Mouse (Mus musculus) limb, embryonic 12.5 days (tissue): ENCODE results near the gene Zbtb20. TPM values are rescaled to one million over a fixed set of nuclear protein-coding genes. Genes with fewer than 3 reads are reported as not detected.

Experiments used
- ATAC-seq: fragments of 200-750 bp; cut with Nextera tagmentation; 2 replicates; pipeline ENCODE4 v1.8.0; 2017; ENCODE audit warnings: low read depth, moderate TSS enrichment; ENCODE audit not compliant: insufficient number of reproducible peaks, insufficient read depth, low FRiP score, low TSS enrichment
- H3K27ac ChIP-seq: fragments of 300-500 bp; sonication (generic); 2 replicates; pipeline ENCODE4 v1.5.1; 2016; ENCODE audit warnings: mild to moderate bottlenecking, moderate library complexity
- H3K27me3 ChIP-seq: fragments of 300-500 bp; sonication (generic); 2 replicates; pipeline ENCODE4 v1.6.1; 2016; ENCODE audit warnings: mild to moderate bottlenecking, moderate library complexity
- H3K36me3 ChIP-seq: fragments of 300-500 bp; sonication (generic); 2 replicates; pipeline ENCODE4 v1.6.1; 2016; ENCODE audit warnings: mild to moderate bottlenecking, moderate library complexity
- H3K4me1 ChIP-seq: fragments of 300-500 bp; sonication (generic); replicated peaks from 2 replicates; pipeline ENCODE4 v1.6.1; 2016
- H3K4me2 ChIP-seq: fragments of 300-500 bp; sonication (generic); 2 replicates; pipeline ENCODE4 v1.6.1; 2016; ENCODE audit warnings: mild to moderate bottlenecking, moderate library complexity
- H3K4me3 ChIP-seq: fragments of 300-500 bp; sonication (generic); replicated peaks from 2 replicates; pipeline ENCODE4 v1.5.1; 2016; ENCODE audit warnings: mild to moderate bottlenecking
- H3K9ac ChIP-seq: fragments of 300-500 bp; sonication (generic); replicated peaks from 2 replicates; pipeline ENCODE4 v1.6.1; 2016; ENCODE audit warnings: mild to moderate bottlenecking, moderate library complexity
- H3K9me3 ChIP-seq: fragments of 300-500 bp; sonication (generic); 2 replicates; pipeline ENCODE4 v1.6.1; 2016; ENCODE audit warnings: mild to moderate bottlenecking, moderate library complexity
- WGBS: fragments of 180-500 bp; shearing (Covaris S2); methylation state at CpG from one replicate; pipeline ENCODE4 v1.1.7; 2016; 5-methylcytosine and 5-hydroxymethylcytosine counted together
- polyA plus RNA-seq: library from polyadenylated mRNA; unstranded; fragments of >200 nt; fragmentation: Nextera tagmentation; extraction: Ambion mirVana; gene quantifications from 2 replicates; pipeline ENCODE4 v1.2.1, GENCODE M21; 2016

Zbtb20 gene
- polyA plus RNA-seq, 1 experiment from 2014 or later = 18.8 TPM

GRCm38 (mm10) chr16:43623315-43624000 lies 747.8 kb downstream of the Zbtb20 start:
- Histone ChIP-seq H3K9me3 (no peaks in the 10 kb centered on the region), H3K4me3 (no peak overlapping the region), H3K27ac (no peak overlapping the region), H3K4me1 (peaks cover 9% of the 10 kb centered on the region; the same call in 1 of the 2 replicates), H3K4me2 (no peak overlapping the region), H3K9ac (no peak overlapping the region), H3K27me3 (no peaks in the 10 kb centered on the region), H3K36me3 (no peaks in the 10 kb centered on the region)
- ATAC-seq = no peak
- WGBS = 80% methylated on average over 5 of the region's 5 CpGs

DNA sequence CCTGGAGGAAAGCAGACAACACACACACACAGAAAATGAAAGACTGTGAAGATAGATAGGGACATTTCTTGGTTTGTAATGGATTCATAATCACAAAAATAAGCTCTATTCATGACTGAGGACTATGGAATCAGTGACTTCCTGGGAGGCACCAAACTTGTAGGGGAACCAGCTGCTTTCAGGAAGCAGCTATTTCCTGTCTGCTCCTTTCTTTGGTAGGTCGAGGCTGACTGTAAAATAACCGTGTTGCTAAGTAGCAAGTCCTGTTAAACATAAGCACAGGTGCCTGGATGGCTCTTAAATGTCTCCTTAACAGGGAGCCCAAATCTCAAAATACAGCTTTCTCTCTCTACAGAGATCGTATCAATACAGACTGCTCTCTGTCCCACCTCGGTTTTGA lies 749.2 kb downstream of the Zbtb20 start:
- Histone ChIP-seq H3K36me3 (no peaks in the 10 kb centered on the region), H3K4me1 (peaks cover 9% of the 10 kb centered on the region; the same call in 1 of the 2 replicates), H3K4me2 (no peak overlapping the region), H3K9ac (no peak overlapping the region), H3K27ac (no peak overlapping the region), H3K27me3 (no peaks in the 10 kb centered on the region), H3K9me3 (no peaks in the 10 kb centered on the region), H3K4me3 (no peak overlapping the region)
- ATAC-seq = no peak
- WGBS = 52% methylated on average over 4 of the region's 4 CpGs

- Histone ChIP-seq H3K9ac (no peak overlapping the region), H3K27ac (no peak overlapping the region)
- ATAC-seq = no peak; the same call in 1 of the 2 replicates
Observed at GRCm38 (mm10) chr16:43625289-43625688, 749.6 kb downstream of the Zbtb20 start.

DNA sequence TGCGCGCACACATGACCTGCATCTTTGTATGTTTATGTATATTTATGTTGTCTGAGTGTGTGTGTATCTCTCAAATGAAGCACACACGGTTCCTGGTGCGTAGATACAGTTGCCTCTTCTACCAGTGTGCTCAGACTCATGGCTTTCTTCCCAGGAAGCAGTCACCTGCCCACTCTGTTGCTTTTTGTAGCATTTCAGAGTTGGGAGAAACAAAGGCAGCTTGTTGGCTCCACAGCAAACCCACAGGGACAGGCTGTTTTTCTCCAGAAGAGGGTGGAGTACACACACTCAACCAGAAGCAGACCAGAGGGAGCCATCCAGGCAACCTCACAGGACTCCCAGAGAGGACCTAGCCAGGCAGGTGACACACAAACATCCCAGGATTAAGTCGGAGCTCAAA lies 750.3 kb downstream of the Zbtb20 start:
- H3K4me3 ChIP-seq = no peak overlapping the region
- no peak for ATAC-seq
- H3K9ac ChIP-seq = no peak overlapping the region
- no peak overlapping the region for H3K27ac ChIP-seq
- no peaks in the 10 kb centered on the region for H3K36me3 ChIP-seq
- whole genome bisulfite sequencing = 89% methylated on average over 5 of the region's 5 CpGs
- H3K4me1 ChIP-seq = peaks cover 4% of the 10 kb centered on the region; the same call in 1 of the 2 replicates
- no peaks in the 10 kb centered on the region for H3K9me3 ChIP-seq
- no peak overlapping the region for H3K4me2 ChIP-seq
- H3K27me3 ChIP-seq = no peaks in the 10 kb centered on the region

More at GRCm38 (mm10) chr16:43625289-43625688, 749.6 kb downstream of the Zbtb20 start:
- Histone ChIP-seq H3K4me3 (no peak overlapping the region), H3K36me3 (no peaks in the 10 kb centered on the region), H3K9me3 (no peaks in the 10 kb centered on the region), H3K27me3 (no peaks in the 10 kb centered on the region), H3K4me2 (no peak overlapping the region), H3K4me1 (peaks cover 6% of the 10 kb centered on the region; the same call in 1 of the 2 replicates)
- 68% methylated on average over 2 of the region's 2 CpGs for WGBS

DNA sequence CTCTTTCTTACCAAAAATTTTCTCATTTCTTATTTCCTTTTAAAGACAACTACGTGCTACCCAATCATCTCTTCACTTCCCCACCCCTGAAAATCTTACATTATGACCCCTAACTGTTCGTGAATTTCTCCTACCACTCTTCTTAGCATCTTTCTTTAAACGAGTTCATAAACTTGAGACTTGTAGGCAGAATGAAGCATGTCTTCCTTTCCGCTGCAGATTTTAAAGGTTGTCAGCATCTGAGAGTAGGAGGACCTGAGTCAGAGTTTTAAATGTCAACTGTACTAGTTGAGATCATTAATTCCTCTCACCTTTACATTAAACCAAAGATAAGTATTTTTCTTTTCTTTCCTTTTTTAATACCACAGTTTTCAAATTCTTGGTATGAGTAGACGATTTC lies 753.0 kb downstream of the Zbtb20 start:
- Histone ChIP-seq H3K9ac (no peak overlapping the region), H3K27me3 (no peaks in the 10 kb centered on the region), H3K4me3 (no peak overlapping the region), H3K4me2 (no peak overlapping the region), H3K4me1 (peaks cover 4% of the 10 kb centered on the region; the same call in 1 of the 2 replicates), H3K27ac (no peak overlapping the region), H3K36me3 (no peaks in the 10 kb centered on the region), H3K9me3 (no peaks in the 10 kb centered on the region)
- ATAC-seq = no peak
- 84% methylated on average over 5 of the region's 5 CpGs for WGBS

DNA sequence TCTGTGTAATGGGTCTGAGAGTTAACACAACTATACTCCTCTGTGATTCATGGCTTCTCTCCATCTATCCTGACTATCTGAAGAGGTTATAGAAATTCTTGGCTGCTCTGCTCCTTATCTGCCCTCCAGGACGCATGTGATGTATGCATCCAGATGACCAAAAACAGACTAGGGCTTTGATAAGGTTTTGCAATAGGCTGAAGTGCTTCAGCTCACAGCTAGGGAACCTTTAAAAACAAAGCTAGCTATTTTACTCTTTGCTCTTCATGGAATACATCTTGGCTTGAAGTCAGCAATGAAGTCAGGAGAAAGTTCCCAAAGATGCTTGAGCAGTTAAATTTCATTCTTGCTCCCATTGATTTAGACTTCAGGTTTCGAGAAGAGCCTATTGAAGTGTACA lies 756.1 kb downstream of the Zbtb20 start:
- H3K4me1 ChIP-seq = no peaks in the 10 kb centered on the region
- no peak overlapping the region for H3K4me3 ChIP-seq
- H3K9me3 ChIP-seq = no peaks in the 10 kb centered on the region
- no peaks in the 10 kb centered on the region for H3K36me3 ChIP-seq
- H3K4me2 ChIP-seq = no peak overlapping the region
- H3K9ac ChIP-seq = no peak overlapping the region
- no peak overlapping the region for H3K27ac ChIP-seq
- ATAC-seq = no peak
- no peaks in the 10 kb centered on the region for H3K27me3 ChIP-seq
- 85% methylated on average over 2 of the region's 2 CpGs for WGBS

GRCm38 (mm10) chr16:43634037-43634436 lies 758.4 kb downstream of the Zbtb20 start:
- Histone ChIP-seq H3K27ac (no peak overlapping the region), H3K9me3 (no peaks in the 10 kb centered on the region), H3K27me3 (no peaks in the 10 kb centered on the region), H3K4me1 (peaks cover 5% of the 10 kb centered on the region), H3K4me2 (no peak overlapping the region), H3K9ac (no peak overlapping the region), H3K36me3 (no peaks in the 10 kb centered on the region), H3K4me3 (no peak overlapping the region)
- WGBS = 60% methylated on average over 7 of the region's 7 CpGs
- ATAC-seq = no peak

- WGBS = 92% methylated on average over 8 of the region's 8 CpGs
- H3K9ac ChIP-seq = no peak overlapping the region
- no peak overlapping the region for H3K4me3 ChIP-seq
- H3K4me2 ChIP-seq = no peak overlapping the region
- H3K4me1 ChIP-seq = peaks cover 5% of the 10 kb centered on the region
- ATAC-seq = no peak
- H3K9me3 ChIP-seq = no peaks in the 10 kb centered on the region
- H3K27me3 ChIP-seq = no peaks in the 10 kb centered on the region
- no peaks in the 10 kb centered on the region for H3K36me3 ChIP-seq
- no peak overlapping the region for H3K27ac ChIP-seq
Observed at GRCm38 (mm10) chr16:43637241-43637640, 761.6 kb downstream of the Zbtb20 start.

DNA sequence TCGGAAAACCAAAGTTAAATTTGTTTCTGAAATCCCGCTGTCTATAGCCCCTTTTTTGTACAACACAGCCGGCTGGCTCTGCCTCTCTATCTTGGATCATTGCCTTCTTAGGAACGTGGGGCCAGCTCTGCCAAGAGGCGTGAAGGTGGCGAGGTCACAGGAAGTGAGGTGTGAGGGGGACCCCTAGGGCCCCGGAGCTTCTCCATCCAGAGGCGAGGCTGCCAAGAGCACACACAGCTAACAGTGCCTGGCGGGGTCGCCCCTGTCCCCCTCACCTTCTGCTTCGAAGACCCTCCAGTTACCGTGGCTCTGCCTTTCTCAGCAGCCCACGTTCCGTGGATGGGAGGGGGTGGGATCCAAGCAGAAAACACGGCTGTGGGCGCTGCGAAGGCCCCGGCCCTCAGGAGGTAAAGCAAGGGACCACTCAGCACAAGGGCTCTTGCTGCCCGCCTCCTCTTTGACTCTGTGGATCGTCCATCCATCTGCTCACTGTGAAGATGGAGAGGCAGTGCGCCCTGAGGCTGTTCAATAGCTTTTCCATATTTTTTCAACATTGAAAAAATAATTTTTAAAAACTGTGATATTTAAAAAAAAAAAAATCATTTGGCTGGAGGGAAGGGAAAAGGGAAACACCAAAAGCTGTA lies 762.8 kb downstream of the Zbtb20 start:
- WGBS = 65% methylated on average over 21 of the region's 21 CpGs

DNA sequence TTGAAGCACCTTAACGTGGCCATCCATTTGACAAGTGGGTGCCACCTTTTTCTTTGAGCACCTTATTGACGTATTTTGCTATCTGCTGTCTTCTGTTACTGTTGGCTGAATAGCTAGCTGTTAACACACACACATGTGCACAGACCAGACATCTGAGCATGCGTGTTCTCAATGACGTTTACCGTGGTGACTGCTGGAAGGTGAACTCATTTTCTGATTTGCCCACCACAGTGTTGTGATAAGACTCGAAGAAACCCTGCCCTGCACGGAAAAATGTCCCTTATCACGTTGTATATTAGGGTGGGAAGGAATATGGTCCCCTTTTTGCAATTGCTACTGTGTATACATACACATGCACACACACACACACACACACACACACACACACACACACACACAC lies 765.5 kb downstream of the Zbtb20 start:
- Histone ChIP-seq H3K4me1 (peaks cover 5% of the 10 kb centered on the region), H3K4me3 (no peak overlapping the region), H3K9me3 (no peaks in the 10 kb centered on the region), H3K9ac (no peak overlapping the region), H3K27me3 (no peaks in the 10 kb centered on the region), H3K4me2 (no peak overlapping the region), H3K27ac (no peak overlapping the region), H3K36me3 (no peaks in the 10 kb centered on the region)
- WGBS = 85% methylated on average over 8 of the region's 8 CpGs
- ATAC-seq = no peak

More for the DNA sequence above, 762.8 kb downstream of the Zbtb20 start:
- ATAC-seq = peak; percentile 73
- H3K4me2 ChIP-seq = peak overlapping the region; percentile 41
- H3K27ac ChIP-seq = no peak overlapping the region
- no peaks in the 10 kb centered on the region for H3K27me3 ChIP-seq
- peaks cover 5% of the 10 kb centered on the region for H3K4me1 ChIP-seq
- H3K4me3 ChIP-seq = 0 out of 2 replicates have a peak overlapping the region, but pooled peaks have one; percentile 6
- no peaks in the 10 kb centered on the region for H3K9me3 ChIP-seq
- H3K36me3 ChIP-seq = no peaks in the 10 kb centered on the region
- H3K9ac ChIP-seq = 0 out of 2 replicates have a peak overlapping the region, but pooled peaks have one; percentile 18

- H3K4me2 ChIP-seq = no peak overlapping the region
- no peaks in the 10 kb centered on the region for H3K36me3 ChIP-seq
- no peak overlapping the region for H3K27ac ChIP-seq
- no peak for ATAC-seq
- H3K9ac ChIP-seq = no peak overlapping the region
- H3K4me3 ChIP-seq = no peak overlapping the region
- 78% methylated on average over 4 of the region's 4 CpGs for WGBS
- no peaks in the 10 kb centered on the region for H3K27me3 ChIP-seq
- H3K4me1 ChIP-seq = no peaks in the 10 kb centered on the region
- no peaks in the 10 kb centered on the region for H3K9me3 ChIP-seq
Observed at GRCm38 (mm10) chr16:43645879-43646278, 770.2 kb downstream of the Zbtb20 start.
